Mouse (Mus musculus) embryonic facial prominence, embryonic 10.5 days (tissue): Measurements from ENCODE around the gene Vegfb. TPM values are rescaled to one million over a fixed set of nuclear protein-coding genes. Genes with fewer than 3 reads are reported as not detected.

Experiments used
- DNase-seq: peaks from one replicate; pipeline ENCODE4 v3.0.0-alpha.2; 2017; ENCODE audit warnings: low spot score
- H3K27ac ChIP-seq: fragments of 300-500 bp; sonication (generic); replicated peaks from 2 replicates; pipeline ENCODE4 v1.5.1; 2016; ENCODE audit warnings: mild to moderate bottlenecking
- H3K27me3 ChIP-seq: fragments of 300-500 bp; sonication (generic); replicated peaks from 2 replicates; pipeline ENCODE4 v1.6.1; 2016; ENCODE audit warnings: low read depth, mild to moderate bottlenecking; ENCODE audit not compliant: poor library complexity, severe bottlenecking
- H3K36me3 ChIP-seq: fragments of 300-500 bp; sonication (generic); replicated peaks from 2 replicates; pipeline ENCODE4 v1.6.1; 2016; ENCODE audit warnings: mild to moderate bottlenecking, moderate library complexity
- H3K4me1 ChIP-seq: fragments of 300-500 bp; sonication (generic); 2 replicates; pipeline ENCODE4 v1.6.1; 2016
- H3K4me3 ChIP-seq: fragments of 300-500 bp; sonication (generic); 2 replicates; pipeline ENCODE4 v1.5.1; 2016; ENCODE audit warnings: mild to moderate bottlenecking, moderate library complexity
- H3K9me3 ChIP-seq: fragments of 300-500 bp; sonication (generic); 2 replicates; pipeline ENCODE4 v1.6.1; 2016; ENCODE audit warnings: mild to moderate bottlenecking
- WGBS: fragments of 180-500 bp; shearing (Covaris S2); methylation state at CpG from one replicate; pipeline ENCODE4 v1.1.7; 2016; 5-methylcytosine and 5-hydroxymethylcytosine counted together
- polyA plus RNA-seq: library from polyadenylated mRNA; unstranded; fragments of >200 nt; fragmentation: Nextera tagmentation; extraction: Ambion mirVana; gene quantifications from 2 replicates; pipeline ENCODE4 v1.2.1, GENCODE M21; 2016

The Vegfb gene
- polyA plus RNA-seq, 1 experiment from 2014 or later, result 36.9 TPM

DNA sequence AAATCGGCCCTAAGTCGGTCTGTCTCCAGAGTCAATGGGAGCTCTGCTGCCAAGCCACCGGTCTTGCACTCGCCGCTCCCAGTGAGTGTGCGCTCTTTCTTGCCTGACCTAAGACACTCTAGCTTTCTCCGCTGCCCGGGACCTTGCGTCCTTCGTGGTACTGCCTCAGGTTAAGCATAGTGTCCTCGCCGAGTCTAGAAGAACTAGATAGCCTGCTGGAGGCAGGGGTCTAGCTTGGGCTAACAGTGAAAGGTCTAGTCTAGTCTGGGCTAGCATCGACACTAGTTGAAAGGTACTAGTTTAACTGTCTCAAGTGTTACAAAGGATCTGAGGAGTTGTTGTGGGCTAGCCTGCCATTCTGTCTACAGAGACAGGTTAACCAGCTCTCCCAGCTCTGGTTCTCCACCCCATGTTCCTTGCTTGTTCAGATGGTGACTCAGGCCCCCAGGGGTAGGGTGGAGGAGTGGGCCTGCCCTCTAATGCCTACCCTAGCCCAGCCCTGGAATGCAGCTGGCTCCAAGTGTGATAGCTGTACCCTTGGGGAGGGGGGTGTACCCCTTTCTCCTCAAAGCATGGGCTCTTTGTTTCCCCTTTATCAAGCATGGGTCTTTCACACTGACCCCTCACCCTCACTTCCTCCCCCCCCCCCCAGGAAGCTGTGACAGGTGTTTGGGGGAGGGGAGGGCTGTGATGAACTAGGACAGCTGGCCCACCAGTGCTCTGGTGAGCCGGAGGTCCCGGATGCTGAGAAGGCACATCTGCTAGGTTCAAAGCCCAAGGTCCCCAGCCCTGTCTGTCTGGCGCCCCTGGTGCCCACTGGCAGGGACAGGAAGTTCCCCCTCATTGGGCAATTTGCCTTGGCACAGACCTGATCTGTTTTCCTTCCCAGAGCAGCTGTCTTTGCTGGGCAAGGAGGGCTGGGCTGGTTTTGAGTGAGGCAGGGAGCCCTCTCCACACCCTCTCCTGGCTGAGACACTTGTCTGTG is 11.6 kb downstream of the Vegfb start, which contains the start of gene Plcb3:
Gene Plcb3 (minus strand): TSS at position 934 of the 985 bp plus-strand sequence.
- Histone ChIP-seq H3K4me1 (peaks cover 74% of the 10 kb centered on the region), H3K9me3 (no peaks in the 10 kb centered on the region), H3K36me3 (peaks cover 33% of the 10 kb centered on the region), H3K27ac (peak within 1 kb of the TSS; percentile 95), H3K27me3 (no peaks in the 10 kb centered on the region; the same call in 1 of the 2 replicates), H3K4me3 (peak within 1 kb of the TSS; percentile 92)
- DNase-seq, result peak; percentile 79
- WGBS, result under 1% methylated on average over 16 of the region's 16 CpGs

DNA sequence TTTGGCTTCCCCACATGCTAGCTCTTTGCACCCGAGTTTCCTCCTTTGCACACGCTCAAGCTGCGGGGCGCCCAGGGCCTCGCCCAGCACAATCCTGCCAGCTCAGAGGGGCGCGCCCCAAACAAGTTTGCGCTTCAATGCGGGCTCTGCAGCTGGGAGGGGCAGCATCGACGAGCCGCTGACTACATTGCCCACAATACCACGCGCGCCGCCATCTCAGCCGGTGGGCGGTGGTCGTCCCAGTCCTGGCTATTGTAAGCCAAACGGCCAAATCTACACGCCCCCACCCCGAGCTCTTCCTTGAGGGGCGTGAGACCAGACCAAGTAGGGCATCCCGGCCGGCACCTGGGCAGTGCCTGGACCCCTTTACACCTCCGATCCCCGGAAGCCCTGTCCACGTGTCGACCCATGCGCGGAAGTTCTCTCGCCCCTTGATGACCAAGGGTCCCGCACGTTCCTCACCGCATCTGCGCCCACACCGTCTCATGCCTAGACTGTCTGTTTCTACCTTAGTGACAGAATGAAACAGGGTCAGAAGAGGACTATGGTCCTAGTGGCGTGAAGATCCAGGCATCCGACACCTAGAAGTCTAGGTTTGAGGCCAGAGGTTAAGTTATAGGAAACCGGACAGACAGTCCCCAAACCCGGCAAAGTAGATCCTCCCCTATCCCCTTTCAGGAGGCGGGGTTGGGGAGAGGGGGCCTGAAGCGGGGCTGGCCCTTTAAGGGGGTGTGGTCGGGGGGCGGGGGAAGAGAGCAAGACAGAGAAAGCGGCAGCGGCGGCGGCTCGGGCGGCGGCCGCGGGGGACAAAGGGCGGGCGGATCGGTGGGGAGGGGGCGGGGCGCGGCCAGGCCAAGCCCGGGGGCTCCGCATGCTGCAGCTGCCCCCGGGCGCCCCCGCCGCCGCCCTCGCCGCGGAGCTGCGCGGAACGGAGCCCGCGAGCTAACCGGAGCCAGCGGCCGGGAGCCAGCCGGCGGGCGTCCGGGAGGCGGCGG is 12.9 kb downstream of the Vegfb start, which contains the start of gene Ppp1r14b:
Gene Ppp1r14b (plus strand): TSS at position 758 of the 995 bp plus-strand sequence.
- Histone ChIP-seq H3K27me3 (peaks cover 4% of the 10 kb centered on the region), H3K27ac (peak within 1 kb of the TSS; percentile 95), H3K4me1 (peaks cover 79% of the 10 kb centered on the region), H3K36me3 (peaks cover 33% of the 10 kb centered on the region), H3K4me3 (peak within 1 kb of the TSS; percentile 92), H3K9me3 (no peaks in the 10 kb centered on the region)
- peak; percentile 96 for DNase-seq
- under 1% methylated on average over 84 of the region's 84 CpGs for WGBS

DNA sequence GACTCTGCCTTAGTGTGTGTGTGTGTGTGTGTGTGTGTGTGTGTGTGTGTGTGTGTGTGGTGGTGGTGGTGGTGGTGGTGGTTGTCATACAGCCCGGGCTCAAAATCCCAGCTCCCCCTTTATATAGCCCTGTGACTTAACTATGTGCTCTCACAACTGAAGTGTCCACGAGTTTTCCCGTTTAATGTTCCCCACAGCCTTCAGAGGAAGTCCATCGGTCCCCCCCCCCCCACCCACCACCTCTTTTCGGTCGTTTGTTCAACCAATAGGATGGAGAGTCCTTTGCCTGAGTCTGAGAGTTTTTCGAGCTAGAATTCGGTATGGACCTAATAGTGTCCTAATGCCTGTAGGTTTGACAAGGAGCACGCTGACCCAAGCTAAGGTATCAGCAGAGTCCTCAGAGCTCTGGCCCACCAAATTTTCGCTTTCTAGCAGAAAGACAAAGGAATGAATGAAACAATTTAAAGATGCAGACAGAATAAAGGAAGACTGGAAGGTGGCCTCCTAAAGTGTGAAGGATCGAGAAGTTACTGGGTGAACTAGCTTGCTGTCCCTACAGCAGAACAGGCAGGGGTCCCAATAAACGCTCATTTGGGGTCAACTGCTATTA is 13.8 kb downstream of the Vegfb start:
- no peak for DNase-seq
- Histone ChIP-seq H3K27me3 (peaks cover 4% of the 10 kb centered on the region), H3K9me3 (no peaks in the 10 kb centered on the region), H3K36me3 (peaks cover 28% of the 10 kb centered on the region), H3K4me1 (peaks cover 79% of the 10 kb centered on the region), H3K27ac (peak overlapping the region; percentile 95), H3K4me3 (peak overlapping the region; percentile 92)
- 36% methylated on average over 12 of the region's 12 CpGs for WGBS

DNA sequence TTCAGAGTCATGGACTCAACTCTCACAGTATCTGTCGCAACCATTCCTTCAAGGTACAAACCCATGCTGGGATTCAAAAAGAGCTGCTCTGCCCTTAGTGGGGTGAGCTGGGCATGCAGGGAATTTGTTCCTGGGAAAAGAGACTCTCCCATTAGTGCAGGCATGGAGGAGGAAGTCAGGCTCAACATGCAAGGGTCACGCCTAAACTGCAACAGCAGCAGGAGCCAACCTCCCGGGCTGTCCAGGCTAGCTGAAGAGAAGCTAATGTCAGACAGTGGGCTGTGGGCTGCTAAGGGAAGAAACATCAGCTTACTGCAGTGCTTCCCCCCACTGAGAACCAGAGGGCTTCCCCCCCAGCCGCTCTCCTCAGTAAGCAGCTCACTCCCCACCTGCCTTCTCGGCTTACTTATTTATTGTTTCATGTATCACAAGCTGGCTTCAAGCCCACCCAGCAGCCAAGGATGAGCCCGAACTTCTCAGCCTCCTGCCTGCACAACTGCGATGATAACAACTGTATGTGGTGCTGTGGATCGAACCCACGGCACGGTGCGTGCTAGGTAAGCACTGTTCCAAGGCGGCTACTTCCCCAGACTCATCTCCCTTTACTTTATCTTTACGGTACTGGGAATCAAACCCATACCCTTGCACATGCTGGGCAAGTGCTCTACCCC is 15.1 kb downstream of the Vegfb start:
- no peak for DNase-seq
- H3K4me3 ChIP-seq, result 0 out of 2 replicates have a peak overlapping the region, but pooled peaks have one; percentile 19
- 80% methylated on average over 13 of the region's 13 CpGs for WGBS

DNA sequence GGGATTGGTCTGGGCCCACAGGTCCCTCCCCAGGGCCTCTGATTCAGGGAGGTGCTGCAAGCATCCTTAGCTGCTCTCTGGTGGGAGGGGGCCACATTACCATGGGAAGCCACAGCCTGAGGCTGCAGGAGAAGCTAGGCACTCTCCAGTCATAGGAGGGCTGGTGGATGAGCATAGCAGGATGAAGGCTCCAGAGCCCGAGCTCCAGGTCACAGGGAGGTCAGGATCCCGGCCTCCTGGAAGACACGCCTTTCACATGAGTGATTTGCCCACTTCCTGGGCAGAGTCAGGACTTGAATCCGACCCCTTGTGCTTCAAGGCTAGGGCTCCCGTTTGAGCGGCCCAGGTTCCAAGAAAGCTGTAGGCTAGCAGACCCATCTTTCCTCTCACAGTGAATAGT is 15.8 kb downstream of the Vegfb start:
- Histone ChIP-seq H3K9me3 (no peaks in the 10 kb centered on the region), H3K27ac (peak overlapping the region; percentile 52; the same call in 1 of the 2 replicates), H3K4me3 (peak overlapping the region; percentile 2; the same call in 1 of the 2 replicates), H3K27me3 (peaks cover 12% of the 10 kb centered on the region), H3K4me1 (peaks cover 71% of the 10 kb centered on the region), H3K36me3 (peaks cover 9% of the 10 kb centered on the region)
- 30% methylated on average over 6 of the region's 6 CpGs for WGBS
- DNase-seq, result no peak

More for the DNA sequence above, 15.1 kb downstream of the Vegfb start:
- H3K9me3 ChIP-seq, result no peaks in the 10 kb centered on the region
- H3K27ac ChIP-seq, result peak overlapping the region; percentile 52; the same call in 1 of the 2 replicates
- H3K36me3 ChIP-seq, result peaks cover 15% of the 10 kb centered on the region
- peaks cover 79% of the 10 kb centered on the region for H3K4me1 ChIP-seq
- H3K27me3 ChIP-seq, result peaks cover 12% of the 10 kb centered on the region

DNA sequence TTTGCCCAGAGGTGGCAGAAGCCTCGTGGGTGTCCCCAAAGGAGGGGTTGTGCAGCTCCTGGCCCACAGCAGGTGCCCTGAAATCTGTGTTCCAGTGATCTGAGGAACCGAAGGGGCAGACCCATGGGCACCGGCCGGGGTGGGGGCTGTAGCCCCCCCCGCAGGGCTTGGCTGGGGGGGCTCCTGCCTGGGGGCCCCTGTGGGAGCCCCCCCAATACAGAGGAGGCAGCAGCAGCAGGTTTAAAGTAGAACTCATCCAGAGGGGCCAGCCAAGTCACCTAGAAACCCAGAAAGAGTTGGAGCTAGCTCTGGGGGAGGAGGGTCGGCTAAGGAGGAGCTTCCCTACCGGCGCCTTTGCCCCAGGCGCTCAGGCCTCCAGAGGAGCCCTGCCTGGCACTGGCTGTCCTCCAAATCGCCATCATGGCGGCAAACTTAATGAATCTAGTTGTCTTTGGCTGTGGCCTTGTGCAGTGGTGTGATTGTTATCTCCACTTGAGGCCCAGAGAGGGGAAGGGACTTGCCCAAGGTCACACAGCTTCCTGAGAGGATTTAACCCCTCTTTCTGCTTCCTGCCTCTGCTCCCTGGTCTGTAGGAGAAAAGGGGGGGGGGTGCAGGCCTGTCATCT is 16.9 kb downstream of the Vegfb start:
- DNase-seq, result no peak
- Histone ChIP-seq H3K9me3 (no peaks in the 10 kb centered on the region), H3K4me3 (peak overlapping the region; percentile 69), H3K27ac (peak overlapping the region; percentile 84), H3K27me3 (peaks cover 12% of the 10 kb centered on the region), H3K36me3 (peaks cover 12% of the 10 kb centered on the region), H3K4me1 (peaks cover 61% of the 10 kb centered on the region)
- WGBS, result 17% methylated on average over 11 of the region's 11 CpGs

DNA sequence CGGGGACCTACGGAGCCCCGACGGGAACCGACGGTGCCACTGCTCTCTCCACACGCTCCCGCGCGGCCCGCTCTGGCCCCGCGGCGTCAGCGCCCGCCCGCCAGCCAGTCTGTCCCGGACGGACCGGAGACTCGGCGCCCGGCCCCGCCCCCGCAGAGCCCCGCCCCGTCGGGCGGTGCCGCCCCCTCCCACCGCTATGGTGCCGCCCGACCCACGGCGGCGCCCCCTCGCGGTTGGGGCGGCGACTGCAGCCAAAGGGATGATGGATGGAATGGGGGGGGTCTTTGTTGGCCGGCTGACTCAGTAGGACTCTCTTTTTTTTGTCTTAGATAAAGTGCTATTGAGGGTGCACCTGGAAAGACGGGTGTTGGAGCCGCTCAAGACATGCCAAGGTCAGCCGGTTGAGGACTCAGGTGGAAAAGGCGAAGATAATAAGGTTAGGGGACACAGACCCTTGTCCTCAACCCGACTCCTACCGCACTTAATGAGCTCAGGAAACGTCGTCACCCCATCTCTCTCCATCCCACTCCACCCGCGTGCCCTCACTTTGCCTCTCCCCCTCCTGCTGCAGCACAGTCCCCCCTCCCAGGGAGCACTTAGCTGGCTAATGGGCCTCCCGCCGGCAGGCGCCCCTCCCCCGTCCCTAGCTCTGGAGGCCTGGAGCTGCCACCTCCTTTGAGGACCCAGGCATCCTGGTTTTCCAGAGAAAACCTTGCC is 17.6 kb downstream of the Vegfb start:
- H3K4me1 ChIP-seq, result peaks cover 61% of the 10 kb centered on the region
- peak overlapping the region; percentile 69 for H3K4me3 ChIP-seq
- no peaks in the 10 kb centered on the region for H3K9me3 ChIP-seq
- under 1% methylated on average over 55 of the region's 55 CpGs for WGBS
- peaks cover 19% of the 10 kb centered on the region for H3K36me3 ChIP-seq
- H3K27ac ChIP-seq, result peak overlapping the region; percentile 84
- DNase-seq, result peak; percentile 86
- H3K27me3 ChIP-seq, result peaks cover 12% of the 10 kb centered on the region

DNA sequence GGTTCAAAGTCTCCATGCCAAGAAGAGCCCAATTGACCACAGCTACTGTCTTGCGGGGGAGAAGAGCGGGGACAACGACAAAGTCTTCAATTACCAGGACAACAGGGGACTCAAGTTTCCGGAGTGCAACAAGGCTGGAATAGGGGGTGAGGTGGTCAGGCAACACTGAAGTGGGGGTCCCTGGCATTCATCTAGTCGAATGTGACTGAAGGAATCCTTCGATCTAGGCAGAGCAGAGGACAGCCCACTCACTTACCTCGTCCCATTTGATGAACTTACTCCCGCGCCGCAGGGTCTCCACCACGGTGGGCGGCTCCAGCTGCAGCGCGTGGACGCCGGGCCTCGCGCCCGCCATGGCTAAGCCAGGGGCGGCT is 18.2 kb downstream of the Vegfb start:
- Histone ChIP-seq H3K4me1 (peaks cover 61% of the 10 kb centered on the region), H3K36me3 (peaks cover 25% of the 10 kb centered on the region), H3K9me3 (no peaks in the 10 kb centered on the region), H3K27me3 (peaks cover 12% of the 10 kb centered on the region), H3K27ac (peak overlapping the region; percentile 84), H3K4me3 (peak overlapping the region; percentile 69)
- 0% methylated on average over 20 of the region's 20 CpGs for WGBS
- no peak for DNase-seq

DNA sequence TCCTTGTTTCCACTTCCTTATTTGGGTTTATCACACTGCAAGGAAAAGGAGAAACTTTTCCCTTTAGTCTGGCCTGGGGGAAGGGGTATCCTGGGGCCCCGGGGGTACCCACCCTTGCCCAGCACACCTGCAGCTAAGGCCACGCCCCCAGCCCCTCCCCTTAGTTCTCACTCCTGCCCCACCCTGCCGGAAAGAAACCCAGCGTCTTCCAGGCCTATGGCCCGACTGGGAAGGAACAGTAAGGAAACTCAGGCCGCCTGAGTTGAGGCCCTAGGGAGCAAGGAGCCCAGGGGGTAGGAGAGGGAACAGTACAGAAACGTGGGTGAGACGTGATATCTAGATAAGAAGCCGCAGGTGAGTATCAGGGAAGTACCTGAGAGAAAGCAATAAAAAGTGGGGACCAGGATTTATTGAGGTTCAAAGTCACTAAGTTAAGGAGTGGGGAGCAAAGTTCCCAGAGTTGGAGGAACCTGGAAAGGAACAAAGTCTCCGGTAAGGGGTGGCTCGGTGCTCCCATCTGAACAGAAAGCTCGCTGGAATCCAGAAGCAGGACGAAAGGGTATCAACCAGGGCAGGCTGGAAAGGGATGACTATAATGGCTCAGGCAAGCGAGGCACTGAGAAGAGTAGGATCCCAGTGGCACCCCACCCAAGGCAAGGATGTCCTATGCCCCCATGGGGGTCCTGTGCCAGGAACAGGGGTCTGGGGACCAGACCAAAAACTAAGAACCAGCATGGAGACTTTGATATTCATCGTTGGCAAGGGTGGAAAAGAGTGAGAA is 18.8 kb downstream of the Vegfb start:
- WGBS, result 11% methylated on average over 15 of the region's 15 CpGs
- peaks cover 56% of the 10 kb centered on the region for H3K4me1 ChIP-seq
- peak; percentile 39 for DNase-seq

DNA sequence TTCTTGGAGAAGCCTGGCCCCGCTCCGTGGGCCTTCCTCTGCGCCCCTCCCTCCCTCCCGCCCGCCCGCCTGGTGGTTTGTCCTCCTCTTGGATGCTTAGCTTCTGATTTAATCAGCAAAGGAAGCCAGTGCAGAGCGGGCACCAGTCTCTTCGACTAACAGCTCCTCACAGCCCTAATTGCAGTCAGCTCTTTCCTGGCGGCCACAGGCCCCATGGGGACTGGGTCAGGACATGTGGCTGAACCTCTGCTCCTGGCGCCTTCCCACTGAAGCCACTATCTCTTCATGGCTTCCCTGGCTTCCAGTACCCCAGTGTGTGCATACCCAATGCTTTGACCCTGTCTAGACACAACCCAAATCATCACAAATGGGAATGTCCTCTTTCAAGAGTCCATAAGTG is 31.0 kb downstream of the Vegfb start:
- 78% methylated on average over 10 of the region's 10 CpGs for WGBS
- no peak for DNase-seq
- H3K27ac ChIP-seq, result no peak overlapping the region
- H3K9me3 ChIP-seq, result no peaks in the 10 kb centered on the region
- H3K4me1 ChIP-seq, result peaks cover 16% of the 10 kb centered on the region
- H3K36me3 ChIP-seq, result peaks cover 77% of the 10 kb centered on the region
- H3K4me3 ChIP-seq, result no peak overlapping the region
- no peaks in the 10 kb centered on the region for H3K27me3 ChIP-seq

More for the DNA sequence above, 18.8 kb downstream of the Vegfb start:
- peak overlapping the region; percentile 69 for H3K4me3 ChIP-seq
- H3K36me3 ChIP-seq, result peaks cover 31% of the 10 kb centered on the region
- no peaks in the 10 kb centered on the region for H3K9me3 ChIP-seq
- H3K27me3 ChIP-seq, result peaks cover 12% of the 10 kb centered on the region
- peak overlapping the region; percentile 84; the same call in 1 of the 2 replicates for H3K27ac ChIP-seq
